Mouse (Mus musculus) hindbrain, postnatal 0 days (tissue): ENCODE results near the gene Ryr3. TPM values are rescaled to one million over a fixed set of nuclear protein-coding genes. Genes with fewer than 3 reads are reported as not detected.

Experiments
- ATAC-seq: fragments of 200-750 bp; cut with Nextera tagmentation; 2 replicates; pipeline ENCODE4 v1.8.0; 2017; ENCODE audit warnings: mild to moderate bottlenecking, moderate TSS enrichment, moderate library complexity
- DNase-seq: peaks from one replicate; pipeline ENCODE4 v3.0.0-alpha.2; 2015; ENCODE audit warnings: low spot score
- H3K27ac ChIP-seq: fragments of 300-500 bp; sonication (generic); 2 replicates; pipeline ENCODE4 v1.5.1; 2014; ENCODE audit warnings: mild to moderate bottlenecking
- H3K27me3 ChIP-seq: fragments of 300-500 bp; sonication (generic); 2 replicates; pipeline ENCODE4 v1.6.1; 2014; ENCODE audit warnings: low read length, mixed read lengths; ENCODE audit not compliant: insufficient read depth
- H3K36me3 ChIP-seq: fragments of 300-500 bp; sonication (generic); 2 replicates; pipeline ENCODE4 v1.6.1; 2014; ENCODE audit warnings: low read length, mixed read lengths; ENCODE audit not compliant: insufficient read depth
- H3K4me1 ChIP-seq: fragments of 300-500 bp; sonication (generic); 2 replicates; pipeline ENCODE4 v1.6.1; 2014; ENCODE audit warnings: antibody characterized with exemption, low read length, mixed read lengths; ENCODE audit not compliant: insufficient read depth
- H3K4me2 ChIP-seq: fragments of 300-500 bp; sonication (generic); 2 replicates; pipeline ENCODE4 v1.6.1; 2014; ENCODE audit warnings: low read depth, mild to moderate bottlenecking, low read length, moderate library complexity, mixed read lengths
- H3K4me3 ChIP-seq: fragments of 300-500 bp; sonication (generic); 2 replicates; pipeline ENCODE4 v1.5.1; 2014; ENCODE audit warnings: low read length
- H3K9ac ChIP-seq: fragments of 300-500 bp; sonication (generic); replicated peaks from 2 replicates; pipeline ENCODE4 v1.6.1; 2014; ENCODE audit warnings: mild to moderate bottlenecking, low read length, moderate library complexity, mixed read lengths
- H3K9me3 ChIP-seq: fragments of 300-500 bp; sonication (generic); 2 replicates; pipeline ENCODE4 v1.6.1; 2016; ENCODE audit warnings: low read length, mixed read lengths
- CTCF ChIP-seq: IDR thresholded peaks from 2 replicates; pipeline ENCODE4 v1.5.1; 2016; ENCODE audit warnings: antibody characterized with exemption, control low read depth, low read depth
- WGBS: fragments of 180-500 bp; shearing (Covaris S2); extraction: QIAGEN DNeasy Blood & Tissue Kit; methylation state at CpG from one replicate; pipeline ENCODE4 v1.1.7; 2014; 5-methylcytosine and 5-hydroxymethylcytosine counted together
- microRNA-seq, 2 experiments: library from miRNA; unstranded; fragments of <30 nt; microRNA quantifications; one replicate each; pipeline ENCODE4; 2016
- polyA plus RNA-seq: library from polyadenylated mRNA; unstranded; fragments of >200 nt; fragmentation: Nextera tagmentation; extraction: Ambion mirVana; gene quantifications from 2 replicates; pipeline ENCODE4 v1.2.1, GENCODE M21; 2015
- total RNA-seq: library from RNA; depleted of rRNA; stranded (reverse); fragments of >200 nt; gene quantifications from 2 replicates; pipeline ENCODE4 v1.2.3, GENCODE M21; 2014; rRNA removed

Ryr3 gene
- total and polyA plus RNA-seq, 2 experiments from 2014 or later = 5.7 to 12.7 TPM

- Histone ChIP-seq H3K36me3 (no peaks in the 10 kb centered on the region), H3K27me3 (no peaks in the 10 kb centered on the region), H3K4me3 (no peak overlapping the region), H3K9ac (no peak overlapping the region), H3K27ac (no peak overlapping the region), H3K4me2 (no peak overlapping the region), H3K9me3 (no peaks in the 10 kb centered on the region), H3K4me1 (no peaks in the 10 kb centered on the region)
- 69% methylated on average over 1 of the region's 1 CpGs for WGBS
- no peak for TF ChIP-seq CTCF
- ATAC-seq = no peak
- no peak for DNase-seq
Observed at GRCm38 (mm10) chr2:112597064-112597463, 619.8 kb downstream of the Ryr3 start.

- Histone ChIP-seq H3K36me3 (no peaks in the 10 kb centered on the region), H3K4me1 (no peaks in the 10 kb centered on the region), H3K4me3 (no peak overlapping the region), H3K27me3 (no peaks in the 10 kb centered on the region), H3K9ac (no peak overlapping the region), H3K4me2 (no peak overlapping the region), H3K9me3 (no peaks in the 10 kb centered on the region), H3K27ac (no peak overlapping the region)
- 82% methylated on average over 5 of the region's 5 CpGs for WGBS
- ATAC-seq (no peak), DNase-seq (no peak)
- no peak for TF ChIP-seq CTCF
Observed at GRCm38 (mm10) chr2:112596415-112596814, 620.5 kb downstream of the Ryr3 start.

- no peaks in the 10 kb centered on the region for H3K9me3 ChIP-seq
- H3K27ac ChIP-seq = no peak overlapping the region
- no peak overlapping the region for H3K4me2 ChIP-seq
- H3K36me3 ChIP-seq = no peaks in the 10 kb centered on the region
- no peak overlapping the region for H3K4me3 ChIP-seq
- H3K9ac ChIP-seq = no peak overlapping the region
- DNase-seq = no peak
- no peak for ATAC-seq
- no peak for TF ChIP-seq CTCF
- 83% methylated on average over 3 of the region's 3 CpGs for WGBS
- no peaks in the 10 kb centered on the region for H3K27me3 ChIP-seq
- H3K4me1 ChIP-seq = no peaks in the 10 kb centered on the region
Observed at GRCm38 (mm10) chr2:112595807-112596206, 621.1 kb downstream of the Ryr3 start.

- Histone ChIP-seq H3K9ac (no peak overlapping the region), H3K4me2 (no peak overlapping the region), H3K27ac (no peak overlapping the region), H3K27me3 (no peaks in the 10 kb centered on the region), H3K4me3 (no peak overlapping the region), H3K9me3 (no peaks in the 10 kb centered on the region), H3K36me3 (no peaks in the 10 kb centered on the region), H3K4me1 (no peaks in the 10 kb centered on the region)
- DNase-seq (no peak), ATAC-seq (no peak)
- TF ChIP-seq CTCF = no peak
- WGBS = 82% methylated on average over 2 of the region's 2 CpGs
Observed at GRCm38 (mm10) chr2:112593781-112594180, 623.1 kb downstream of the Ryr3 start.

GRCm38 (mm10) chr2:112593322-112593721 is 623.6 kb downstream of the Ryr3 start:
- Histone ChIP-seq H3K4me3 (no peak overlapping the region), H3K27ac (no peak overlapping the region), H3K9ac (no peak overlapping the region), H3K4me1 (no peaks in the 10 kb centered on the region), H3K27me3 (no peaks in the 10 kb centered on the region), H3K4me2 (no peak overlapping the region), H3K9me3 (no peaks in the 10 kb centered on the region), H3K36me3 (no peaks in the 10 kb centered on the region)
- DNase-seq (no peak), ATAC-seq (no peak)
- no peak for TF ChIP-seq CTCF
- WGBS = 64% methylated on average over 2 of the region's 2 CpGs

- Histone ChIP-seq H3K36me3 (no peaks in the 10 kb centered on the region), H3K4me3 (no peak overlapping the region), H3K27me3 (no peaks in the 10 kb centered on the region), H3K4me2 (peak overlapping the region; percentile 37), H3K27ac (peak overlapping the region; percentile 62), H3K9ac (peak overlapping the region; percentile 21; the same call in 1 of the 2 replicates), H3K9me3 (no peaks in the 10 kb centered on the region), H3K4me1 (no peaks in the 10 kb centered on the region)
- no peak for TF ChIP-seq CTCF
- WGBS = 15% methylated on average over 6 of the region's 6 CpGs
- DNase-seq = peak; percentile 79
- peak; percentile 85 for ATAC-seq
Observed at GRCm38 (mm10) chr2:112591451-112591871, 625.4 kb downstream of the Ryr3 start.

GRCm38 (mm10) chr2:112590985-112591384 is 625.9 kb downstream of the Ryr3 start:
- ATAC-seq (peak; percentile 80), DNase-seq (no peak)
- no peaks in the 10 kb centered on the region for H3K27me3 ChIP-seq
- H3K4me2 ChIP-seq = peak overlapping the region; percentile 37; the same call in 1 of the 2 replicates
- no peak overlapping the region for H3K4me3 ChIP-seq
- TF ChIP-seq CTCF = no peak
- no peaks in the 10 kb centered on the region for H3K4me1 ChIP-seq
- H3K36me3 ChIP-seq = no peaks in the 10 kb centered on the region
- H3K9ac ChIP-seq = peak overlapping the region; percentile 21; the same call in 1 of the 2 replicates
- H3K27ac ChIP-seq = peak overlapping the region; percentile 62
- H3K9me3 ChIP-seq = no peaks in the 10 kb centered on the region
- 37% methylated on average over 7 of the region's 7 CpGs for WGBS

Small RNA genes lying within 50 kb of the gene (microRNA-seq; reads per million reads assigned to microRNA genes)
- 0 reads per million in 2 experiments for gene Gm44374

Other genes with a start within 250 kb of the Ryr3 start
- gene Tmco5b, start 68.6 kb upstream of the Ryr3 start, total RNA-seq = not detected in 2 replicates
- gene Tmco5b, start 68.6 kb upstream of the Ryr3 start, polyA plus RNA-seq = not detected in 2 replicates
- gene Fmn1, start 110.6 kb upstream of the Ryr3 start, total RNA-seq = 0.83 and 1.3 TPM in 2 replicates
- 0.50 and 0.55 TPM in 2 replicates for gene Fmn1, start 110.6 kb upstream of the Ryr3 start, polyA plus RNA-seq